Mouse (Mus musculus) adrenal gland, adult 18-20 months (tissue): ENCODE results near the gene Tab1. TPM values are rescaled to one million over a fixed set of nuclear protein-coding genes. Genes with fewer than 3 reads are reported as not detected.

Experiments used
- DNase-seq, 2 experiments: peaks; one replicate each; pipeline ENCODE4 v3.0.0; 2021 to 2022; ENCODE audit warnings: low spot score in 2 of 2
- total RNA-seq, 2 experiments: library from RNA; stranded (reverse); gene quantifications; 1 replicate in 1 of 2; 2 replicates in 1 of 2; pipeline ENCODE4 v1.2.3; 2021

The Tab1 gene
- total RNA-seq, 2 experiments from 2014 or later = 9.3 to 9.4 TPM

- DNase-seq = no peak
Observed at GRCm38 (mm10) chr15:80135499-80135898, 2.6 kb downstream of the Tab1 start.

GRCm38 (mm10) chr15:80136645-80137044 is 3.7 kb downstream of the Tab1 start:
- DNase-seq = no peak

GRCm38 (mm10) chr15:80137945-80138791 is 5.2 kb downstream of the Tab1 start:
- DNase-seq = no peak

- no peak for DNase-seq
Observed at GRCm38 (mm10) chr15:80140302-80140701, 7.4 kb downstream of the Tab1 start.

- DNase-seq = no peak
Observed at GRCm38 (mm10) chr15:80140878-80141277, 8.0 kb downstream of the Tab1 start.

- DNase-seq = no peak
Observed at GRCm38 (mm10) chr15:80142130-80142529, 9.2 kb downstream of the Tab1 start.

- no peak for DNase-seq
Observed at GRCm38 (mm10) chr15:80143760-80144159, 10.8 kb downstream of the Tab1 start.

GRCm38 (mm10) chr15:80145397-80145796 is 12.5 kb downstream of the Tab1 start:
- no peak for DNase-seq

GRCm38 (mm10) chr15:80146153-80146552 is 13.2 kb downstream of the Tab1 start:
- DNase-seq = no peak

- no peak for DNase-seq
Observed at GRCm38 (mm10) chr15:80147090-80147489, 14.2 kb downstream of the Tab1 start.

- no peak for DNase-seq
Observed at GRCm38 (mm10) chr15:80147511-80147910, 14.6 kb downstream of the Tab1 start.

GRCm38 (mm10) chr15:80148565-80148964 is 15.6 kb downstream of the Tab1 start:
- no peak for DNase-seq

- no peak for DNase-seq
Observed at GRCm38 (mm10) chr15:80149517-80149916, 16.6 kb downstream of the Tab1 start.

- no peak for DNase-seq
Observed at GRCm38 (mm10) chr15:80152663-80153062, 19.7 kb downstream of the Tab1 start.

- no peak for DNase-seq
Observed at GRCm38 (mm10) chr15:80153757-80154156, 20.8 kb downstream of the Tab1 start.

GRCm38 (mm10) chr15:80155707-80156106 is 22.8 kb downstream of the Tab1 start:
- no peak for DNase-seq

GRCm38 (mm10) chr15:80157197-80157943 is 24.4 kb downstream of the Tab1 start:
- no peak for DNase-seq

GRCm38 (mm10) chr15:80158001-80158706 is 25.2 kb downstream of the Tab1 start:
- no peak for DNase-seq

GRCm38 (mm10) chr15:80158707-80159090 is 25.8 kb downstream of the Tab1 start:
- no peak for DNase-seq

- no peak for DNase-seq
Observed at GRCm38 (mm10) chr15:80159286-80159901, 26.5 kb downstream of the Tab1 start.

GRCm38 (mm10) chr15:80160223-80160622 is 27.3 kb downstream of the Tab1 start:
- DNase-seq = no peak
